Mouse (Mus musculus) liver, postnatal 0 days (tissue): Measurements from ENCODE around the gene Ncor2.

Experiments
- CTCF ChIP-seq: sonication (generic); IDR thresholded peaks from 2 replicates; pipeline ENCODE4 v1.5.1; 2016; ENCODE audit warnings: antibody characterized with exemption, low read depth
- EP300 ChIP-seq: IDR thresholded peaks from 2 replicates; pipeline ENCODE4 v1.6.1; 2016; ENCODE audit warnings: antibody characterized with exemption, low read depth, mild to moderate bottlenecking

GRCm38 (mm10) chr5:125120517-125121303, 58.3 kb downstream of the Ncor2 start:
- TF ChIP-seq CTCF = no peak
- TF ChIP-seq EP300 = no peak
